Mouse (Mus musculus) hindbrain, embryonic 10.5 days (tissue): ENCODE measurements at regions not wholly inside any gene's neighbourhood (a gene's known extent, or its start where the extent isn't known, plus 50 kb on each side); places are given as distances from the start of the nearest gene placed in this dataset.

Experiments
- DNase-seq: peaks from one replicate; pipeline ENCODE4 v3.0.0-alpha.2; 2017; ENCODE audit warnings: low spot score
- H3K27ac ChIP-seq: fragments of 300-500 bp; sonication (generic); 2 replicates; pipeline ENCODE4 v1.5.1; 2016; ENCODE audit warnings: mild to moderate bottlenecking, moderate library complexity
- H3K27me3 ChIP-seq: fragments of 300-500 bp; sonication (generic); 2 replicates; pipeline ENCODE4 v1.6.1; 2016; ENCODE audit warnings: mild to moderate bottlenecking; ENCODE audit not compliant: poor library complexity, insufficient read depth, severe bottlenecking
- H3K36me3 ChIP-seq: fragments of 300-500 bp; sonication (generic); 2 replicates; pipeline ENCODE4 v1.6.1; 2016; ENCODE audit warnings: mild to moderate bottlenecking, moderate library complexity
- H3K4me1 ChIP-seq: fragments of 300-500 bp; sonication (generic); replicated peaks from 2 replicates; pipeline ENCODE4 v1.6.1; 2016; ENCODE audit warnings: mild to moderate bottlenecking
- H3K4me3 ChIP-seq: fragments of 300-500 bp; sonication (generic); 2 replicates; pipeline ENCODE4 v1.5.1; 2016; ENCODE audit warnings: mild to moderate bottlenecking, moderate library complexity
- H3K9me3 ChIP-seq: fragments of 300-500 bp; sonication (generic); 2 replicates; pipeline ENCODE4 v1.6.1; 2016; ENCODE audit warnings: mild to moderate bottlenecking, moderate library complexity
- WGBS: fragments of 180-500 bp; shearing (Covaris S2); methylation state at CpG from one replicate; pipeline ENCODE4 v1.1.7; 2016; 5-methylcytosine and 5-hydroxymethylcytosine counted together

DNA sequence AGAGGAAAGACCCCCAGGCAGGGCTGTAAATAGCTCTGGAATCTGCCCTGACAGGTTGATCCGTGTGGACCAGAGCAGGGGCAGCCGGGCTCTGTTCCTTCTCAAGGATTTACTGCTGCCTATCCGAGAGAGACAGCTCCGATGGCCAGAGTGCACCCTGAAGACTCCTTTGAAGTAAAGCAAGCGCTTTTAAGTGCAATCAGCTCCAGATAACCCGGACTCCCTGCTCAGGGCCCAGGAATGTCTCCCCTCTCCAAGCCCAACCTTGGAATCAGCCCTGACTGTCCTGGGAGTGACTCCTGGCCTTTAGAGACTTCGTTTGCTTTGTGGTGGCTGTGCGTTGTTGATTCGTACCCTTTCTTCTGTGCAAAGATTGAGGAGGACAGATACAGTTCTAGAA is 73.2 kb upstream of the Podxl start:
- Histone ChIP-seq H3K4me3 (no peak overlapping the region), H3K27ac (no peak overlapping the region), H3K9me3 (no peaks in the 10 kb centered on the region), H3K36me3 (no peaks in the 10 kb centered on the region), H3K27me3 (peaks cover 22% of the 10 kb centered on the region), H3K4me1 (peaks cover 25% of the 10 kb centered on the region)
- 28% methylated on average over 9 of the region's 9 CpGs for WGBS
- no peak for DNase-seq

DNA sequence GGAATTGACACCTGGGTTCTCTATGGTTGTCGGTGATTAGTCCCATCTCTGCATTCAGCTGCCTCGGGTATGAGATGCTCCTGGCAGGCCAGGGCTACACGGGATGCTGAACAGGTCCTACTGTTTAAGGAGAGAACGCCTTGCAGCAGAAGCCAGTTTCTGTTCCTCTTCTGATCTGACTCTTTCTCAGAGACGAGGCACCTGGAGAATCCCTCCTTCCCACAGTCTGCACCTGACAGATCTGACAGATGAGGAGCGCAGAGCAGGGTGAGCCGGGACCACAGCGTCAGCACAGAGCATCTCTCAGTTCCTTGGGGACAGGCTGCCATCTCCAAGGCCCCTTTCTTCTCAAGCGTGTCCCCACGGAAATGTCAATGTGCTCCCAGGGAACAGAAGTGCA is 68.7 kb upstream of the Podxl start:
- no peak for DNase-seq
- no peaks in the 10 kb centered on the region for H3K9me3 ChIP-seq
- H3K27ac ChIP-seq, result no peak overlapping the region
- H3K36me3 ChIP-seq, result no peaks in the 10 kb centered on the region
- WGBS, result 80% methylated on average over 10 of the region's 10 CpGs
- H3K4me3 ChIP-seq, result no peak overlapping the region
- H3K27me3 ChIP-seq, result peaks cover 13% of the 10 kb centered on the region
- peaks cover 17% of the 10 kb centered on the region for H3K4me1 ChIP-seq

DNA sequence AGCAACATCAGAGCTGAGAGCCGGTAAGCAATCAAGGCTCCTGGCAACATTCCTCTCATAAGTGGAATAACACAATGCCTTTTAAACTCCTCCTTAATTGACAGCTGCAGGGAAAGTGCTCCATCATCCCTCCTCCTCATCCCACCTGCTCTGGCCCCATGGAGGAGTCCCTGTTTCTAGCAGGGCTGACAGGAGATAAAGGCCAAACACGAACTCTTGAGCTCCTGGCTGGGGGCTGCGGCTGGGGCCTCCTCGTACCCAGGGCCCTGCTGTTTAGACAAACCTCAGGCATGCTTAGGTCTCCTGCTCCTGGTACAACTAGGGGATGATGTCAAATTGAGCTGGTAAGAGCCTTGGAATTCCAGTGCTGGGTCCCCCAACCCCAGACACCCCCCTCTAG is 66.2 kb upstream of the Podxl start:
- WGBS, result 58% methylated on average over 4 of the region's 4 CpGs
- Histone ChIP-seq H3K36me3 (no peaks in the 10 kb centered on the region), H3K4me3 (no peak overlapping the region)

DNA sequence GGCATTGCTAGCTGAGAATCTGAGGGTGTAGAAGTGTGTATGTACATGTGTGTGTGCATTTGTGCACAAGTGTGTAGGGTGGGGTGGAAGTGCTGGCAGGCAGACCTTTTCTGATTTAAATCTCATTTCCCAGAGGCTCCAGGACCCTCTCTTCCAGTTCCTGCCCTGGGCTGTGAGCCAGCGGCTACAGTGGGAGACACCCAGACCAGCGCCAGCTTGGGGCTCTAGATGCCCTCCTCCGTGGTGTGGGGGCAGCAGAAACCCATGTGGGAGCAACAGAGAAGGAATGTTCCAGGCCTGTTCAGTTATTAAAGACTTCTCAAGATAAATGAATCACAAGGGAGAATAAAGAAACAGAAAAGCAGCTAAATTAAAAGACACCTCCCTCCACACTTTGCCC is 64.1 kb upstream of the Podxl start:
- H3K4me1 ChIP-seq, result peaks cover 7% of the 10 kb centered on the region; the same call in 1 of the 2 replicates
- no peaks in the 10 kb centered on the region for H3K9me3 ChIP-seq
- no peak for DNase-seq
- 99% methylated on average over 3 of the region's 3 CpGs for WGBS
- H3K36me3 ChIP-seq, result no peaks in the 10 kb centered on the region
- no peak overlapping the region for H3K4me3 ChIP-seq
- no peaks in the 10 kb centered on the region for H3K27me3 ChIP-seq
- H3K27ac ChIP-seq, result no peak overlapping the region

More for the DNA sequence above, 66.2 kb upstream of the Podxl start:
- H3K27ac ChIP-seq, result no peak overlapping the region
- no peaks in the 10 kb centered on the region for H3K27me3 ChIP-seq
- no peak for DNase-seq
- H3K9me3 ChIP-seq, result no peaks in the 10 kb centered on the region
- H3K4me1 ChIP-seq, result peaks cover 7% of the 10 kb centered on the region; the same call in 1 of the 2 replicates

DNA sequence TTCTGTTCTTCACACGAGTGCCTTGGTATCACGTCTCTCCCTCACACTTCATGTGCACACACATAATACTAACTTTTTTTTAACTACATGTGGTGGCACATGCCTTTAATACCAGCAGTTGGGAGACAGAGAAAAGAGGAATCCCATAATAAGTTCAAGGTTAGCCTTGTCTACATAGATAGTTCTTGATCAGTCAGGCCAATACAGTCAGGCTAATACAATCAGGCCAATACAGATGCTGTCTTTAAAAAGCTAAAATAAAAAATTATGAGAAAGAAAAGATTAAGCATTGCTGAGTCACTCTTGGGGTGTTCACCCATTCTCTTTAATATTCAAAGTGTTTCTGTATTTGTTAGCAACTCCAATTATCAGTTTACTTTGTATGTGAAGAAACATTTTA is 61.3 kb upstream of the Podxl start:
- Histone ChIP-seq H3K36me3 (no peaks in the 10 kb centered on the region), H3K4me3 (no peak overlapping the region), H3K4me1 (peaks cover 5% of the 10 kb centered on the region; the same call in 1 of the 2 replicates), H3K27me3 (no peaks in the 10 kb centered on the region), H3K27ac (no peak overlapping the region), H3K9me3 (no peaks in the 10 kb centered on the region)
- no peak for DNase-seq
- whole genome bisulfite sequencing, result 78% methylated on average over 2 of the region's 2 CpGs

DNA sequence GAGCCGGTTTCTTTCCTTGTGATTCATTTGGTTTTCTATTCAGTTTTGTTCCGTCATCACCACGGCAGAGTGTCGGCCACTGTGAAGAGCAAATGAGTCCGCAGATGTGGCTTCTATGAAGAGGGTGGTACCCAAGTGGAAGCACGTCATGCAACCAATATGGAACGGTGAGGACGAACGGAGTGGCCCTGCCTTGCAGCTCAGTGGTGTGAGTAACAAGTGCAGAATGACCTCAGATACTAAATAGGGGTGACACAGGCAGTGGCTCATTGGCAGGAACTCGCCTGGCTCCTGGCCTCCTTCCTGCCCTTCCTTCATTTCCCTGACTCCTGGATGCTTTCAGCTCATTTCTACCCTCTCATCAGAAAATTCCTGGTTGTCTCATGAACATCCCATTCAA is 60.6 kb upstream of the Podxl start:
- Histone ChIP-seq H3K36me3 (no peaks in the 10 kb centered on the region), H3K27ac (no peak overlapping the region)

DNA sequence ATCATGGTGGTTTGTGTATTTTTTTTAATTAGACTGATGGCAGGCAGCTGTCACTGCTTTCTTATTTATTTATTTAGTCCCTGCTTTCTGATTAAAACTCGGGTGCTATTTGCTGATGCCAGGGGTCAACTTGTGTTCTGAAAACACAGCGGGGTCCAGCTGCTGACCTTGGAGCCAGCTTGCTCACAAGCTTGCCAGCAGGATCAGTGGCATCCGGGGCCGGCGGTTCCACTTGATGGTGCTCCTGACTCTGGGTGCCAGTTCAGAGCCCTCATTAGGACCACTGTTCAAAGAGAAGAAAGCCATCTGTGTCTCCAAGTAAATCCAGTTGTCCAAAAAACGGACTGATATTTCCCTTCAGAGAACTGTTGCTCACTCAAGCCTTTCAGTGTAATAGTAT is 57.2 kb upstream of the Podxl start:
- 75% methylated on average over 6 of the region's 6 CpGs for WGBS
- no peak overlapping the region for H3K27ac ChIP-seq
- H3K4me3 ChIP-seq, result no peak overlapping the region
- H3K9me3 ChIP-seq, result no peaks in the 10 kb centered on the region
- no peak for DNase-seq
- H3K4me1 ChIP-seq, result peaks cover 5% of the 10 kb centered on the region; the same call in 1 of the 2 replicates
- H3K36me3 ChIP-seq, result no peaks in the 10 kb centered on the region
- no peaks in the 10 kb centered on the region for H3K27me3 ChIP-seq

More for the DNA sequence above, 60.6 kb upstream of the Podxl start:
- no peak overlapping the region for H3K4me3 ChIP-seq
- no peaks in the 10 kb centered on the region for H3K4me1 ChIP-seq
- no peaks in the 10 kb centered on the region for H3K9me3 ChIP-seq
- DNase-seq, result no peak
- H3K27me3 ChIP-seq, result no peaks in the 10 kb centered on the region
- 85% methylated on average over 10 of the region's 10 CpGs for WGBS

DNA sequence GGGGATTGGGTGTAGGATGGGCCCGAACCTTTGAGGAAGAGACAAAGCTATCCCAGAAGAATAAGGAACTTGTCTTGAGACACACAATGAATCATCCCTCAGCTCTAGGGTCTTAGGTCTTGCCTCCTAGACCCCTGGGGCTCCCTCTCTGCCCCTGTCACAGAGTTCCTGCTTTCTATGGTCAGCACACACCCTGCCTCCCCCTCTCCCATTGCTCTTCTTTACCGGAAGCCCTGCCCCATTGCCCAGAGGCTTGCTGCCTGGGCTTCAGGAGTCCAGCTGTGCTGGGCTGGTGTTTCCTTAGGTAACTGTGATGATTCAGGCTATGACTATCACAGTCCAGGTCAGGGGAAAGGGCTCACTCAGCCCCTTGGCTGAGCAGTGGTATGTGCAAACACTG is 55.1 kb upstream of the Podxl start:
- H3K27ac ChIP-seq, result peak overlapping the region; percentile 50

DNA sequence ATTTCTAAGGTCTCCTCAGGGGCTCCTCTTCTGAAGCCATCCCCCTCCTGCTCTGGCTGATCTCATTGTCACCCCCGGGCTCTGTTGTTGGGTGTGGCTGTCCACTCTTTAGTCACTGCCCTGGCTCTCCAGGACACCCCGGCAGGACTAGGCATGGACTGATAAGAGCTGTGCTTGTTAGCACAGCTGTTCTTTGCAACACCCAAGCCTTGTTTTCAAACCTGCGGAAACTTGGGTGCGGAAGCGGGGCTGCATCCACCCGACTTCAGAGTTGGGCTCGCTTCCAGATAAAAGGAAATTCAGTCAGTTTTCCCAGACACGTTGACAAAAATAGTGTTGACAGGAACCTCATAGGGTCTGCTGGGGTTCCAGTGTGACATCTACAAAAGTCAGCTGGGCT is 53.6 kb upstream of the Podxl start:
- no peak overlapping the region for H3K4me3 ChIP-seq

More for the DNA sequence above, 55.1 kb upstream of the Podxl start:
- H3K36me3 ChIP-seq, result no peaks in the 10 kb centered on the region
- H3K4me3 ChIP-seq, result no peak overlapping the region
- no peaks in the 10 kb centered on the region for H3K27me3 ChIP-seq
- WGBS, result 78% methylated on average over 2 of the region's 2 CpGs
- no peaks in the 10 kb centered on the region for H3K9me3 ChIP-seq
- peaks cover 5% of the 10 kb centered on the region; the same call in 1 of the 2 replicates for H3K4me1 ChIP-seq
- DNase-seq, result no peak

DNA sequence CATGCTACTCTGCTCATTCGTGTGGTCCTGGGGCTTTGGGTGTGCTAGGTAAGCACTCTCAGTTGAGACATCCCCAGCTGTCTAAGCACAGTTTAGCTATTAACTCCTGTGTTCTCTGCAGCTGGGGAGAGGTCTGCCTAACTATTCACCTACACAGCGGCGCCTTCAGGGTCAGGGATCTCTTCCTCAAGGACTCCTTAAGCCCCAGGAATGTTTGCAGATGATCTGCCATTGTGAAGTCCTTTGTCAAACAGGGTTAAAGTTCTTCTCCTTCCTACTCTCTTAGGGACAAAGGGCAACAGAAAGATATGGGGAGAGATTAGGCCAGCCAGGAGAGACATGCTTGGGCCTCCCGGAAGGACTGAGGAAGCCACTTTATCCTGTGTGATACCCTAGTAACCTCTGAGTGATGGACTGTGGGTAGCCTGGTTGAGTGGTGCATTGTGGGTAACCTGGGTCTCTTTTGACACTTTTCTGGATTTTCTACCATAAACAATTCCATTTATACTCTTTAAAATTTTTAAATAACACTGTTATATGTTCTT is 51.7 kb upstream of the Podxl start:
- H3K4me1 ChIP-seq, result peaks cover 15% of the 10 kb centered on the region
- H3K27ac ChIP-seq, result no peak overlapping the region
- no peaks in the 10 kb centered on the region for H3K9me3 ChIP-seq
- DNase-seq, result no peak
- WGBS, result 81% methylated on average over 4 of the region's 4 CpGs
- no peaks in the 10 kb centered on the region for H3K36me3 ChIP-seq
- no peak overlapping the region for H3K4me3 ChIP-seq
- no peaks in the 10 kb centered on the region for H3K27me3 ChIP-seq

More for the DNA sequence above, 53.6 kb upstream of the Podxl start:
- no peak for DNase-seq
- no peaks in the 10 kb centered on the region for H3K27me3 ChIP-seq
- 71% methylated on average over 8 of the region's 8 CpGs for WGBS
- H3K9me3 ChIP-seq, result no peaks in the 10 kb centered on the region
- H3K36me3 ChIP-seq, result no peaks in the 10 kb centered on the region
- H3K4me1 ChIP-seq, result peaks cover 9% of the 10 kb centered on the region; the same call in 1 of the 2 replicates
- H3K27ac ChIP-seq, result peak overlapping the region; percentile 23; the same call in 1 of the 2 replicates

DNA sequence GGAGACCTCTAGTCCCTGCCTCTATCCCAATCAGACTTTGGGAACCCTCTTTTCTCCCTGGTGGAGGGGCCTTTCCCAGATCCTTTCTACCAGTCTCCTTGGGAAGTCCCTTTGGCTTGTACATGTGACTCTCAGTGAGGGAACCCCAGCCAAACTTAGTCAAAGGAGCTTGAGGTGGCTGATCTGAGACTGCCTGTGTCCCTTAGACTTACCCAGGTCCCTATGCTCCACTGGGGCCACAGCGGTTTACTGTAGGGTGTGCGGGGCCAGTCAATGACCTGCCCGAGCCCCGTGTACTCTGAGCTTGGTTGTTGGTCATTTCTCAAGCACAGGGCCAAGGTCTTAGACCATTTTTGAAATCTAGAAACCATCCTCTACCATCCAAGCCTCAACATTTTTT is 50.8 kb upstream of the Podxl start:
- H3K36me3 ChIP-seq, result no peaks in the 10 kb centered on the region
- H3K4me3 ChIP-seq, result no peak overlapping the region
- H3K9me3 ChIP-seq, result no peaks in the 10 kb centered on the region
- no peaks in the 10 kb centered on the region for H3K27me3 ChIP-seq
- 90% methylated on average over 4 of the region's 4 CpGs for WGBS
- peaks cover 18% of the 10 kb centered on the region for H3K4me1 ChIP-seq
- H3K27ac ChIP-seq, result peak overlapping the region; percentile 76
- DNase-seq, result no peak

DNA sequence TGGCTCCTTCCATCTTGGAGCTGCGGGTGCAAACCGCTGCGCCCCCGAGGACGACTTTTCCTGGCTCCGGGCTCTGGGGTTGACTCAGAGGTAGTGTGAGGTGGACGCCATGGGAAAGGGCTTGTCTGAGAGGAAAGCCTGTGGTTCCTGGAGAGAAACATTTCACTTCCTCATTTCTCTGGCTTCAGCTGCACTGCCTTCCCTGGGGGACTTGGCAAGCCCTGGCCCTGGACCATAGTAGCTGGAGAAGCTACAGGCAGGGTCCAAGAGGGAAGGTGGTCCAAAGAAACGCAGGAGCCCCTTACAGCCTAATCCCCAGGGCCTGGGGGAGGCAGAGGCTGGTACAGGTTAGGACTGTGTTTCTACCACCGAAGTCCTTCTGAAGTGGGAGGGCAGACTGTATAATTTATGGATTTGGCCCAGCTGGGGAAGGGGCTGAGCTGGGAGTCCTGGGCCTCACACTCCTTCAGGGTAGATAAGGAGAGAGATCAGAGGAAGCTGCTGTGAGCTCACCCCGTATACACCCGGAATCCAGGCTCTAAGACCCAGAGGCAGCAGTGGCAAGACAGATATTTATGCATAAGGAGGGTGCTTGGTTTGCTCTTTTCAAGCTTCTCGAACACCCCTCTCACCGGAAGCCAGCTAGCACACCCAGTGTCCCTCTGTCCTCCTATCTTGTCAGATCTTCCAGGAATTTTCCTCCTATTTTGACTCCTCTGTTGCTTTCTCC is 50.0 kb upstream of the Podxl start:
- Histone ChIP-seq H3K27me3 (no peaks in the 10 kb centered on the region), H3K4me1 (peaks cover 14% of the 10 kb centered on the region), H3K27ac (peak overlapping the region; percentile 76), H3K36me3 (no peaks in the 10 kb centered on the region), H3K4me3 (no peak overlapping the region), H3K9me3 (no peaks in the 10 kb centered on the region)
- no peak for DNase-seq
- 77% methylated on average over 13 of the region's 13 CpGs for WGBS
